ENCODE assay signal across 1 mouse cellular context in genomic region chr6:113697222-113698205, GRCm38 (mm10).
TF ChIP-seq lines count a peak whose summit lies in the region.

No protein-coding gene starts in this region.

TF ChIP-seq in CH12.LX, 34 proteins besides CTCF, POLR2A, EP300 and RAD21 (continued from another document):
- TF ChIP-seq MYC (IDR thresholded peaks at IDR 0.05; ENCODE audit: low read depth, low read length) (0 out of 2 replicates have a peak, but pooled peaks have one; percentile 48), ELF1 (IDR thresholded peaks at IDR 0.05; ENCODE audit: low read depth, low read length) (no peak)
